Mouse (Mus musculus): ENCODE data around the gene Fgf16.

DNA sequence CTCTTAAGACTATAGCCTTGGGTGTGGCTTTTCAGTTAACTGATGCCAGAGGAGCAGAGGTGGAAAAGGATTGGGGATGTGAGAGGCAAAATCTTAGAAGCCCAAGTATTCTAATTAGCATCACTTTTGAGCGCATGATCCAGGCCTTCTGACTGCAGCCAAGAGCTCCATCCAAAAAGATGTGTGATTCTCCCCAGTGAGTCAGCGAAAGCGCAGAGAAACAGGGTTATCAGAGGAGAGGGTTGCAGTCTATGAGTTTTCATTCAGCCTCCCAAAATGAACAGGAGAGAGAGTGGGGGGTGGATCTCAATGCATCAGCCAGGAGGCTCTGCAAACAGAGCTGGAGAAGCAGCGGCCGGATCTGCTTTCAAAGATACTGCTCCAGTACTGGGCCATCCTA is 45.1 kb upstream of the Fgf16 start:
- TF ChIP-seq MAFK (IDR thresholded peaks at IDR 0.05; ENCODE audit: insufficient read depth, low read depth, low read length), result no peak
- no peak for TF ChIP-seq ZC3H11A (IDR thresholded peaks at IDR 0.05; ENCODE audit: borderline replicate concordance, low read depth, low read length)
- TF ChIP-seq HCFC1 (IDR thresholded peaks at IDR 0.05; ENCODE audit: borderline replicate concordance, insufficient read depth, low read length), result no peak
- no peak for TF ChIP-seq ZNF384 (IDR thresholded peaks at IDR 0.05; ENCODE audit: low read depth, low read length)
